Mouse (Mus musculus): Measurements from ENCODE around the gene Usp25. TPM values are rescaled to one million over a fixed set of nuclear protein-coding genes. Genes with fewer than 3 reads are reported as not detected.

The Usp25 gene
- polyA plus RNA-seq, 1 experiment, result 29.7 TPM

DNA sequence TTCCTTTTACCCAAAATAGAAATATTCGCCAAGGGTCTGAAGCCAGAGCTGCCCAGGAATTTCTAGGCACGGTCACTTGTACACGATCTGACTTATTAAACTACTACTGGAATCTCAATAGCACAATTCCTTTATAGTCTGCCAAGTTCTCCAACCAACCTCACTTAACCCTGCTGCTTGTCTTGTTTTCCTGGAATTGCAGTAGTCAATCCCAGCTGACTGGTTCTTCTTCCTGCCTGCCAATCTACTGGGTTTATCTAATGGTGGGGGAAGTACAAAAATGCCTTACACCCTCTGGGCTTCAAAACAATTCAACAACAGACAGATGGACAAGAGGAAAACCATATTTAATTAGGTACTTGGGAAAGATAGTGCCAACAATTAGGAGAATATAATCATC, 9.6 kb upstream of the Usp25 start:
- Histone ChIP-seq H3K27me3 (ENCODE audit: control insufficient read depth, insufficient read depth, low read length) (no peaks in the 10 kb centered on the region), H3K36me3 (ENCODE audit: control insufficient read depth, insufficient read depth, low read length) (no peaks in the 10 kb centered on the region), H3K4me3 (ENCODE audit: control insufficient read depth, insufficient read depth, low read length) (no peak overlapping the region), H3K27ac (ENCODE audit: control insufficient read depth, insufficient read depth, low read length) (no peak overlapping the region), H3K4me1 (replicated peaks; ENCODE audit: control insufficient read depth, insufficient read depth, low read length) (peaks cover 3% of the 10 kb centered on the region; the same call in 1 of the 2 replicates)
- 92% methylated on average over 3 of the region's 3 CpGs for WGBS
- no peak for DNase-seq
- TF ChIP-seq CTCF (IDR thresholded peaks at IDR 0.05; ENCODE audit: borderline replicate concordance, control insufficient read depth, extremely low read depth, insufficient read depth, low read length, poor library complexity), result no peak
- TF ChIP-seq POLR2A (IDR thresholded peaks at IDR 0.05; ENCODE audit: control insufficient read depth, extremely low read depth, insufficient read depth, low read length, poor library complexity), result no peak

GRCm38 (mm10) chr16:77009173-77009572, 4.3 kb upstream of the Usp25 start:
- H3K4me1 ChIP-seq (replicated peaks; ENCODE audit: control insufficient read depth, insufficient read depth, low read length), result peaks cover 9% of the 10 kb centered on the region
- WGBS, result 4% methylated on average over 5 of the region's 5 CpGs
- no peaks in the 10 kb centered on the region for H3K36me3 ChIP-seq (ENCODE audit: control insufficient read depth, insufficient read depth, low read length)
- TF ChIP-seq CTCF (IDR thresholded peaks at IDR 0.05; ENCODE audit: borderline replicate concordance, control insufficient read depth, extremely low read depth, insufficient read depth, low read length, poor library complexity), result no peak
- TF ChIP-seq POLR2A (IDR thresholded peaks at IDR 0.05; ENCODE audit: control insufficient read depth, extremely low read depth, insufficient read depth, low read length, poor library complexity), result no peak
- H3K27me3 ChIP-seq (ENCODE audit: control insufficient read depth, insufficient read depth, low read length), result no peaks in the 10 kb centered on the region
- H3K4me3 ChIP-seq (ENCODE audit: control insufficient read depth, insufficient read depth, low read length), result no peak overlapping the region
- peak; percentile 27 for DNase-seq
- H3K27ac ChIP-seq (ENCODE audit: control insufficient read depth, insufficient read depth, low read length), result no peak overlapping the region

DNA sequence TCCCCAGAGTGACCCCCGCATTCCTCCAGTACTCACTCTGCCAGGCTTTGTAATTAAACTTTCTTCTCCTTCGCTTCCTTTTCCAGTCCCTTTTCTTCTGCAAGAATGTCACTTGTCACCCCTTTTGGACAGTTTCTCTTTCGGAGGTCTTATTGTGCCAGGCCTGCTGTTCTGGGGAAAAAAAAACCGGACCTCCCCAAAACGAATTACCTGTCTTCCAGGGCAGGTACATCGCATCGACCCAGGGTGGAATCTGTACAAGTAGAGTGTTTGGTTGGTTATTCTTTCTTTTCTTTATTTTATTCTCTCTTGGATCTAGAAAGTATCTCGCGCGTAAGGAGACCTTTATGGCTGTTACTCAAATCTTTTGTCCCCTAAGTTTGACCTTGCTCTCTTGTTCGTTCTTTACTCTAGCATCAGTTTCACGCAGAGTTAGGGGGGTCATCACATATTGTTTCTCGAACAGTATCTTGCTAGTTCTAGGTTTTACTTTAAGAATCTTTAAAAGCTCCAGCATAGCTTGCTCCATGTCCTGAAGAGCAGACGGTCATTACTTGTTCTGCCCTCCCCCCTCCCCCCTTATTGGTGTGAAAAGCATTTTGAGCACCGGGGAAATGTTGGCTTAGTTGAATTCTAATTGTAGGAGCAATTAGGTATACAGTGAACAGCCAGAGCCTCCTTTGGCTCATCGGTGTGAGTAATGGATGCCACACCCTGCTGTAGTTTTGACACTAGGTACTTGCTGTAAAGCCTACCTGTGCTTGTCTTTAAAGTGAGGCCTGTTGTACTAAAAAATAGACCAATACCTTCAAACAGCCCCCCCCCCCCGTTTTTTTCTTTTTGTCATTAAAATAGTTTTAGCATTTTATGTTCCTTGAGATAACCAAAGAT, 1.1 kb downstream of the Usp25 start:
- WGBS, result 2% methylated on average over 17 of the region's 17 CpGs
- Histone ChIP-seq H3K36me3 (ENCODE audit: control insufficient read depth, insufficient read depth, low read length) (no peaks in the 10 kb centered on the region), H3K27ac (ENCODE audit: control insufficient read depth, insufficient read depth, low read length) (peak overlapping the region; percentile 35), H3K4me3 (ENCODE audit: control insufficient read depth, insufficient read depth, low read length) (peak overlapping the region; percentile 85), H3K4me1 (replicated peaks; ENCODE audit: control insufficient read depth, insufficient read depth, low read length) (peaks cover 8% of the 10 kb centered on the region), H3K27me3 (ENCODE audit: control insufficient read depth, insufficient read depth, low read length) (no peaks in the 10 kb centered on the region)
- no peak for TF ChIP-seq POLR2A (IDR thresholded peaks at IDR 0.05; ENCODE audit: control insufficient read depth, extremely low read depth, insufficient read depth, low read length, poor library complexity)
- no peak for TF ChIP-seq CTCF (IDR thresholded peaks at IDR 0.05; ENCODE audit: borderline replicate concordance, control insufficient read depth, extremely low read depth, insufficient read depth, low read length, poor library complexity)
- no peak for DNase-seq

DNA sequence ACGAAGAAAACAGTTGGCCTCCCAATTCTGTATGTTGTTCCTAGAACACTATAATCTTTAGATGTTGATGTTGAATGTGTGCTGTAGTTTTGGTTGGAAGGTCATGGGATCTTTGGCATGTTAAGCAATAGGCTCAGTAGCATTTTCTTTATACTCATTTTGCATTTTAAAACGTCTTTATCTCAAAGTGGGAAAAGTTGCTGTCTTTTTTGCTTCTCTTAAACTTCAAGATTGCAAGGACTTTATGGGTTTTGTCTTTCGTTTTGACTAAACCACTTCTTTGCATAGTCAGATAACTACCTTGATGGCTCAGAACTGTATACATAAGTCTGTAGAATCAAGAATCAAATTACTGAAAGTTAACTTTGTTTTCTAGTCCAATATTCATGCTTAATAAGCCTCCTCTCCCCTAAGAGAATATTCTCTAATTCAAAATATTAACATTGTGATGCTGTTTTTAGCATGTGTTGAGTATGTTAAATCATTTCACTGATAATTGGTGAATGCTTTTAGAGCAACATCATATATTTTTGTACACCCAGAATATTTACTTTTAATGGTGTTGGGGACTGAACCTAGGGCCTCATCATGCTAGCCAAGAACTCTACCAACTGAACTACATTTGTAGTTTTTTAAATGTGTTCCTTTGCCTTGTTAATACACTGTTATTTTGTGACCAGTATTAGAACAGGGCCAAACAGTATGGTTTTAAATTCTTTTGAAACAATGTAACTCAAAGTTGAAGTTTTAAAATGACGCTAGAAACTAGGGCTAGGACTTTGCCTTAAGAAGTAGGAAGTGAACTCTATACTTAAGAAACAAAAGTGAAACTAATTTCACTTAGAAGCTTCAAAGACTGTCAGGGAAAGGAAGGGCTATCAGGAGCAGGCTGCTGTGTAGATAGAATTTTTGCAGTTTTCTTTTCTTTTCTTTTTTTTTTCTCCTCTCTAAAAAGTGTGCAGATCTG, 2.2 kb downstream of the Usp25 start:
- Histone ChIP-seq H3K36me3 (ENCODE audit: control insufficient read depth, insufficient read depth, low read length) (no peaks in the 10 kb centered on the region), H3K27ac (ENCODE audit: control insufficient read depth, insufficient read depth, low read length) (no peak overlapping the region), H3K4me1 (replicated peaks; ENCODE audit: control insufficient read depth, insufficient read depth, low read length) (peaks cover 14% of the 10 kb centered on the region), H3K27me3 (ENCODE audit: control insufficient read depth, insufficient read depth, low read length) (no peaks in the 10 kb centered on the region), H3K4me3 (ENCODE audit: control insufficient read depth, insufficient read depth, low read length) (no peak overlapping the region)
- WGBS, result 3% methylated on average over 4 of the region's 4 CpGs
- TF ChIP-seq CTCF (IDR thresholded peaks at IDR 0.05; ENCODE audit: borderline replicate concordance, control insufficient read depth, extremely low read depth, insufficient read depth, low read length, poor library complexity) (no peak), POLR2A (IDR thresholded peaks at IDR 0.05; ENCODE audit: control insufficient read depth, extremely low read depth, insufficient read depth, low read length, poor library complexity) (no peak)
- DNase-seq, result no peak

DNA sequence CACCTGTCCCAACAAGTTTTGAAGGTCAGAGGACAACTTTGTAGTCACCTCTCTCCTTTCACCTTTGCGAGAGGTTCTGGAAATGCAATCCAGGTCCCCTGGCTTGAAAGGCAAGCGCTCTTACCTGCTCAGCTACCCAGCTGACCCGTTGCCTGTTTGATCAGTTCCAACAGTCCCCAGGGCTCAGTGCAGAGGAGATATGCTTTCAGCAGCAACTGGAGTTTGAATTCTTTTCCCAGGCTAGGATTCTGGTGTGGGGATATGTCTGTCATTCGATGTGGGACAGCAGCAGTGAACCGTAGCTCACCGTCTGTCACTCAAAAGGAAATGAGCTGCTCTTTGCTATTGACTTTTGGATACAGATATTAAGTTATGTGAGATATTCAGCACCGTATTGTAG, 4.4 kb downstream of the Usp25 start:
- Histone ChIP-seq H3K4me1 (replicated peaks; ENCODE audit: control insufficient read depth, insufficient read depth, low read length) (peaks cover 17% of the 10 kb centered on the region), H3K4me3 (ENCODE audit: control insufficient read depth, insufficient read depth, low read length) (no peak overlapping the region), H3K27me3 (ENCODE audit: control insufficient read depth, insufficient read depth, low read length) (no peaks in the 10 kb centered on the region), H3K27ac (ENCODE audit: control insufficient read depth, insufficient read depth, low read length) (no peak overlapping the region), H3K36me3 (ENCODE audit: control insufficient read depth, insufficient read depth, low read length) (no peaks in the 10 kb centered on the region)
- 87% methylated on average over 7 of the region's 7 CpGs for WGBS
- no peak for TF ChIP-seq CTCF (IDR thresholded peaks at IDR 0.05; ENCODE audit: borderline replicate concordance, control insufficient read depth, extremely low read depth, insufficient read depth, low read length, poor library complexity)
- TF ChIP-seq POLR2A (IDR thresholded peaks at IDR 0.05; ENCODE audit: control insufficient read depth, extremely low read depth, insufficient read depth, low read length, poor library complexity), result no peak
- DNase-seq, result no peak

DNA sequence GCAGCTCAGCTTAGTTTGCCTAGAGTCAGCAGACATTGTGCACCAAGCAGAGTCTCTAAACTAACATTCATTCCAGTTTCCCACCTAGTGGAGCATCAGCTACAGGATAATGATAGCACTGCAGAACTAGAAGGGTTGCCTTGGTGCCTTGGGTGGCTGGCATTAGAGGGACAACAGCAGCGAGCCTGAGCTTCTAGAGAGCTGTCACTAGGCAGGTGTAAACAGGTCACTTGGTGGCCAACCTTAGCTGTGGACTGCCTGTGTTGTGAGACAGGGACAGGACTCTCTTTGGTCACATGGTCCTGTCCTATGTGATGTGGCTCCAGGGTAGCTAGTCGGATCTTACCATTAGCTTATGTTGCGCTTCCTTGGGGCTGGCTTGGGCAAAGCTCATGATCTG, 6.7 kb downstream of the Usp25 start:
- Histone ChIP-seq H3K4me3 (ENCODE audit: control insufficient read depth, insufficient read depth, low read length) (no peak overlapping the region), H3K27ac (ENCODE audit: control insufficient read depth, insufficient read depth, low read length) (no peak overlapping the region), H3K4me1 (replicated peaks; ENCODE audit: control insufficient read depth, insufficient read depth, low read length) (peaks cover 15% of the 10 kb centered on the region), H3K27me3 (ENCODE audit: control insufficient read depth, insufficient read depth, low read length) (no peaks in the 10 kb centered on the region), H3K36me3 (ENCODE audit: control insufficient read depth, insufficient read depth, low read length) (0 out of 2 replicates have a peak, but pooled peaks cover under 1% of the 10 kb centered on the region)
- DNase-seq, result no peak
- WGBS, result 84% methylated on average over 3 of the region's 3 CpGs
- TF ChIP-seq POLR2A (IDR thresholded peaks at IDR 0.05; ENCODE audit: control insufficient read depth, extremely low read depth, insufficient read depth, low read length, poor library complexity) (no peak), CTCF (IDR thresholded peaks at IDR 0.05; ENCODE audit: borderline replicate concordance, control insufficient read depth, extremely low read depth, insufficient read depth, low read length, poor library complexity) (no peak)

Data from thymus, adult 2 months (tissue).